Mouse (Mus musculus) right cerebral cortex, postnatal 10 days (tissue): ENCODE data around the gene Hist2h3b.
"Not testable (repeated sequence)": the region's sequence is repeated elsewhere in the genome, so short reads cannot be mapped to it uniquely, and the experiment has no call there.

Experiments used
- DNase-seq, 2 experiments: peaks; one replicate each; pipeline ENCODE4 v3.0.0; 2021; ENCODE audit warnings: low spot score in 2 of 2

The Hist2h3b gene

DNA sequence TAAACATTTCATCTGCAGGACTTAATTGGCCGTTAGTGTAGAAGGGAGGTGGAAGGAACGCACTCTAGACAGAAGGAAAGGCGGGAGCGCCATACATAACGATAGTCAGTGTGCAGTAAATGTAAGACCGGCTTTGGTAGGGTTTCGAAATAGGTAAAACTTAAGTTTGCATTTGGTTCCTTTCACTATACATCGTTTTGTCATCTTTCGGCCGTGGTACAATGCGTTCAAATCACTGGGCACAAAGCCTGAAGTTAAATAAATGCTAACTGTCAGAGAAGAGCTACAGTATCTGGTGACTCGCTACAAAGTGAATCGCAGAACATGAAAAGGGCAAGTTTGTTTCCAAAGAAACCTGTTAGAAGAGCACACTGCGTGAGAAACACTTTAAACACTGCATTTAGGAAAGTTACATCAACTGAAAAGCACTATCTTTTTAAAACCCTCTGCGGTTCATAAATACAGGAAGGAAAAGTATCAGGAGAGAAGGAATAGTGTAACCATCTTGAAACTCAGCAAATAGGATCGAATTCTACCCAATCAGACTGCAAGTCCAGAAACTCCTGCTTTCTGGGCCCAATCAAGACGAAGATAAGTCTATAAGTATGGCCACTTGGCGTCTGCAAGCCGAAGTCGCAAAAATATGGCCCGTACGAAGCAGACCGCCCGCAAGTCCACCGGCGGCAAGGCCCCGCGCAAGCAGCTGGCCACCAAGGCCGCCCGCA, at the start of gene Hist2h3b:
Hist2h3b (plus strand) TSS at position 604 of the 725 bp plus-strand sequence.
- DNase-seq, result peak; percentile 85 to 91

DNA sequence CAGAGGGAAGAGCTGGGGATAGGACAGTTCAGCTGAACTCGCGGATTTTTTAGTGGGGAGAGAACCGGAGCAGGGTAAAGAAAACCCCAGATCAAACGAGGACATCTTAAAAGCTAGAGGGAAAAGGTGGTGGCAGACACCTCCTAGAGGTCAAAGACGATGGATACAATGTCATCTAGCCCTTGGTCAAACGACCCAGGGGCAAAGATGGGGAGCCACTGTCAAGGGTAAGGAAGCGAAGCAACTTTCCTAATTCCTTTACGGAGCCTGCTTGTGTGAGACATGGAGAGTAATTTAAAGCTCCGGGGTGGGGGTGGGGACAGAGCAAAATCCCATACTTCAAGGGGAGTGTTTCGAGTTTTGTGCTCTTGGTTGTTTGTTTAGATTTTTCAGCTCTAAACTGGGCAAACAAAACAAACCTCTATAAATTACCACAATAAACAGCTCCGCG, 49.2 kb upstream of the Hist2h3b start:
- DNase-seq, result no peak

DNA sequence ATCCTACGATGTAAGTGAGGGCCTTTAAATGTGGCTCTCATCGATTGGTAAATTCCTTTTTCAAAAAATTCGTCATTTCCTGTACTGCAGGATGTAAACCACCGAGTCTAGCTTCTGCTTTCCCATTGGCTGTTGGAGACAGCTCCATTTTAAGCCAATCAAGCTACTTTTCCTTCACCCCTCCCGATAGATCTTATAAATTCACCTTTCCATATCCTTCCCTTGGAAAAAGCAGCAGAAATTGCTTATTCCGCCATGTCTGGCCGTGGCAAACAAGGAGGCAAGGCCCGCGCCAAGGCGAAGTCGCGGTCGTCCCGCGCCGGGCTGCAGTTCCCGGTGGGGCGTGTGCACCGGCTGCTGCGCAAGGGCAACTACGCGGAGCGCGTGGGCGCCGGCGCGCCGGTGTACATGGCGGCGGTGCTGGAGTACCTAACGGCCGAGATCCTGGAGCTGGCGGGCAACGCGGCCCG, 48.8 kb upstream of the Hist2h3b start, which contains the start of the genes Bola1 and Hist2h2ab:
Bola1 (minus strand) TSS at position 49 of the 470 bp plus-strand sequence.
Hist2h2ab (plus strand) TSS at position 205 of the 470 bp plus-strand sequence.
- peak; percentile 72 to 90 for DNase-seq

DNA sequence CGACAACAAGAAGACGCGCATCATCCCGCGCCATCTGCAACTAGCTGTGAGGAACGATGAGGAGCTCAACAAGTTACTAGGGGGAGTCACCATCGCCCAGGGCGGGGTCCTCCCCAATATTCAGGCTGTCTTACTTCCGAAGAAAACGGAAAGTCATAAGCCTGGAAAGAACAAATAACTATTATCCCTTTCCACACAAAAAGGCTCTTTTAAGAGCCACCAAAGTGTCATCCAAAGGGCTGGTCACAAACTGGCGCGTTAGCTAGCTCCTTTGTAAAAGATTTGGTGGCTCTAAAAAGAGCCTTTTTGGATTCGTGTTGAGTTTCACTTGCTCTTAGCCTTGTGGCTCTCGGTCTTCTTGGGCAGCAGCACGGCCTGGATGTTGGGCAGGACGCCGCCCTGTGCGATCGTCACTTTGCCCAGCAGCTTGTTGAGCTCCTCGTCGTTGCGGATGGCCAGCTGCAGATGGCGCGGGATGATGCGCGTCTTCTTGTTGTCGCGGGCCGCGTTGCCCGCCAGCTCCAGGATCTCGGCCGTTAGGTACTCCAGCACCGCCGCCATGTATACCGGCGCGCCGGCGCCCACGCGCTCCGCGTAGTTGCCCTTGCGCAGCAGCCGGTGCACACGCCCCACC, 48.2 kb upstream of the Hist2h3b start:
- DNase-seq, result not testable (repeated sequence)

DNA sequence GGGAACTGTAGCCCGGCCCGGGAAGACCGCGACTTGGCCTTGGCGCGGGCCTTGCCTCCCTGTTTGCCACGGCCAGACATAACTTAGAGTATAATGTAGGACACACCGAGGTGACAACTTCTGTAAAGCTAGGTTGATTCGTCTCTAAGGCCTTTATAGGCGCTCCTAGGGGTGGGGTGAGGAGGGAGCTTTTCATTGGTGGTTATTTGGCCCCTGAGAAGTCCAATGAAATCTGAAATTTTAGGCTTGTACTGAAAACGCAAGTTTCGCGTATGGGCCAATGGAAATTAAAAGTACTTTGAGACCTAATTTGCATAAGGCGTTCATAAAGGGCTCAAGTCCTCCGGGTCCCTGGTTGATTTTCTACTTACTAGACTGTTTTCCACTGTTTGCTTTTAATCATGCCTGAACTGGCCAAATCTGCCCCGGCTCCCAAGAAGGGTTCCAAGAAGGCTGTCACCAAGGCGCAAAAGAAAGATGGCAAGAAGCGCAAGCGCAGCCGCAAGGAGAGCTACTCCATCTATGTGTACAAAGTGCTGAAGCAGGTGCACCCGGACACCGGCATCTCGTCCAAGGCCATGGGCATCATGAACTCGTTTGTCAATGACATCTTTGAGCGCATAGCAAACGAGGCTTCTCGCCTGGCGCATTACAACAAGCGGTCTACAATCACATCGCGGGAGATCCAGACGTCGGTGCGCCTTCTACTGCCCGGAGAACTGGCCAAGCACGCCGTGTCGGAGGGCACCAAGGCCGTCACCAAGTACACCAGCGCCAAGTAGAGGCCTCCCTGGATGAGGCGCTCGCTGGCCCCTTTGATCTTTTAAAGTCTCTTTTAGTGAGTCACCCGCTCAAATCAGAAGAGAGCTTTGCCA, 47.5 kb upstream of the Hist2h3b start, which contains the start of the genes Hist2h2ac and Hist2h2be:
Hist2h2ac (minus strand) TSS at position 116 of the 875 bp plus-strand sequence.
Hist2h2be (plus strand) TSS at position 355 of the 875 bp plus-strand sequence.
- DNase-seq, result peak; percentile 85 to 92

DNA sequence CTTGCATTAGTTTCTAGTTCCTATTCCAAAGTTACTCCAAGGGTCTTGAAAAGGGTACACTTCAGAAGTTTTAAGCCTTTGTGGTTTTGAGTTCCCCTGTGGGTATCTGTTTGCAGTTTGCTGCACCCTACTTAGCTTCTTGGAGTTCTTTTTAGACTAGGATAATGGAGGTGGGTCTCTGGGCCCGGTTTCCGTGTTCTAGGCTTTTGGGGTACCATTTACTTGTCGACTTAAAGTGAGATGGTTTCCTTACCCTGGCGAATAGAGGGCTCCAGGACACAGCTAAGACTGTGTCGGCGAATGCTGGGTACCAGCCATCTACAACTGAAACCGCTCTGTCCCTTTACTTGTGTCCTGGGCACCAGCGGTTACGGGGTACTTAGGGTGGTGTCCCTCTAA, 46.8 kb upstream of the Hist2h3b start:
- no peak for DNase-seq

DNA sequence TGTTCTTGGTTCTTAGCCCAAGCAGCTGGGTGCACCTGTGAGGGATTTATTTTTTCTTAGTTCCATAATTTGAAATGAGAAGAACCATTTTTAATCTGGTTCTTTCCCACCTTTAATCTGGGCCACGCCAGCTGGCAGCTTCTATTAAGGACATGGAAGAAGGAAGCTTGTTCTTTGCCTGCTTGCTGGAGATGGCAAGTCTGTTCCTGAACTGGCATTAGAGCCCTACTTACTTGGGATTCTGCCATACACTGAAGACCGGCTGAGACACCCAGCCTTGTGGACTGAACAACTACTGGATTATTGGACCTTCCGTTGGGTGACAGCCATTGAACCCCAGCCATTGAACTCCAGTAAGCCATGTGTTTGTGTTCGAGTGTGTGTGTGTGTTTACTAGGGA, 45.7 kb upstream of the Hist2h3b start:
- DNase-seq, result peak; percentile 46 to 60

DNA sequence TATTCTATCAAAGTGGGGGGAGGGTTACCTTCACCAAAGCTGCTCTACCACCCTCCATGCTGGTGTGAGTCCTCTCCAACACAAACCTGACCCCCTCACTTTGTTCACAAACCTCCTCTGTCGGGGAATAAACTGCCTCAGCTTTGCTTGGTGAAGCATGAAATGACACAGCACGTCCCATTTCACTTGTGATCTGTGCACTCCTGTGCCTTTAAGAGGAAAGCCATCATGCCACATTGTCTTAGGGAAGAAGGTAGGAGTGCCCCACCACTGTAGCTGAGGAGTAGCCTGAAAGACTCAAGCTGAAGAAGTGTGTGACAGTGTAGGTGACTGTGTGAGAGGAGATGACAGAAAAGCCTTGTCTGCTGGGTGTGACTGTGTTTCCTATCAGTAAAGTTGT, 43.0 kb upstream of the Hist2h3b start:
- DNase-seq, result no peak

DNA sequence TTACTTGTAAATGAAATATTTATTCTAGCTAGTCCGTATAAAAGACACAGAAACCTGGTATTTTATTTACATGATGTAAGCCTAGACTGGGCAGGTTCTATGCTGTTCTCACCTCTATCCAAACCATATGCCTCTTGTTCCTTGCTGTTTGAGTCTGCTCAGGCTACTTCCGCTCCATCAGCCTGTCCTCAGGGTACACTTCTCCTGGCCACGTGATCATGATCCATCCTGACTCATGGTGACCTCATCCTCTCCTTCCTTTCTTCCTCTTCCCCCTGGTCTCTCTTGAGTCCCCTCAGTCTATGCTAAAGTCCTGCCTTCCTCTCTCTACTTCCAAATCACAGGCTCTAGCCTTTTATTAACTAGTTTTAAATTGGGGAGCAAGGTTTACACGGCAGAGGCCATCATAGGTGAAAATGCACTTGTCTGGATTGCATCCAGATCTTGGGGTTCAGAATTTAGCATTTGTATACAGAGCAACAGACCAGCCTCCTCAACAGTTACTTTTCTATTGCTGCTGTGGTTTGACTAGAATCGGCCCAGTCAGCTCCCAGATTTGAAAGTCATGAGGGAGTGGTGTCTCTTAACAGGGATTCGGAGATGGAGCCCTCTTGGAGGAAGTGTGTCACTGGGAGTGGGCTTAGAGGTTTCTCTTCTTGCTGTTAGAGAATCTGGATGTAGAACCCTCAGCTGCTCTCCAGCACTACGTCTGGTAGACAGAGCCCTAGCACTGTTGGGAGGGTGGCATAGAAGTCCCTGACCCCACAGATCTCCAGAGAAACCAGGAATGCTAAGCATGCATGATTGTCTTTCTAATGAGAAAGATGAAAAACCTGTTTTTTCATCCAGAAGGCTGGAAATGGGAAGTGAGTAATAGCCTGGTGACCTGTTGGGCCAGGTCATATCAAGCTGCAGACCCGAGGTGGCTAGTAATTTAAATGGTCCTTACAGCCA, 41.5 kb upstream of the Hist2h3b start:
- no peak for DNase-seq

DNA sequence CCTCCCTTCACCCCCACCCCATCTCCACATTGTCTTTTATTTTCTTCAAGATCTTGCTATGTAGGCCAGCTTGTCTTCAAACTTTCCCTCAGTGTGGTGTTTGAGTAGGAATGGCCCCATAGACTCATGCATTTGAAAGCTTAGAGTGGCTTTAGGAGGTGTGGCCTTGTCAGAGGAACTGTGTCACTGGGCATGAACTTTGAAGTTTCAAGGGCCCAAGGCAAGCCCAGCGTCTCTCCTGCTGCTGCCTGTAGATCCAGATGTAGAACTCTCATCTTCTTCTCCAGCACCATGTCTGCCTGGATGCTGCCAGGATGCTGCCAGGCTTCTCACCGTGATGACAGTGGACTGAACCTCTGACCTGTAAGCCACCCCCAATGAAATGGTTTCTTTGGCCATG, 39.6 kb upstream of the Hist2h3b start:
- DNase-seq, result no peak

DNA sequence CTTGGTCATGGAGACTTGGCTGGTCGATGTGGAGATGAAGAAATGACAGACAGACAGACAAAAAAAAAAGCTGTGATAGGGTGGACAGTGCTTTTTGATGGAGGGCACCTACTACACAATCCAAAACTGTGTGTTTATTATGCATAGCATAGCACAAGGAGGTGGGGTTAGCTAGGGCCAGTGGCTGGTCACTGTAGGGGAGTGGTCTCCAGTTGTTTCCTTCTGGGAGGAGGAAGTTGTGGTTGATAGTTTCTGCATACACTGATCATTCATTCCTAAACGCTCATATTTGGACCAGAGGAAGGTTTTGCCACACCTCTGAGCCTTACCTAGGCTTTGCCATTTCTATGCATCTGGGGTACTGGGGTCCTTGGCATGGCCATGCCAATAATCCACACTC, 38.0 kb upstream of the Hist2h3b start:
- no peak for DNase-seq

DNA sequence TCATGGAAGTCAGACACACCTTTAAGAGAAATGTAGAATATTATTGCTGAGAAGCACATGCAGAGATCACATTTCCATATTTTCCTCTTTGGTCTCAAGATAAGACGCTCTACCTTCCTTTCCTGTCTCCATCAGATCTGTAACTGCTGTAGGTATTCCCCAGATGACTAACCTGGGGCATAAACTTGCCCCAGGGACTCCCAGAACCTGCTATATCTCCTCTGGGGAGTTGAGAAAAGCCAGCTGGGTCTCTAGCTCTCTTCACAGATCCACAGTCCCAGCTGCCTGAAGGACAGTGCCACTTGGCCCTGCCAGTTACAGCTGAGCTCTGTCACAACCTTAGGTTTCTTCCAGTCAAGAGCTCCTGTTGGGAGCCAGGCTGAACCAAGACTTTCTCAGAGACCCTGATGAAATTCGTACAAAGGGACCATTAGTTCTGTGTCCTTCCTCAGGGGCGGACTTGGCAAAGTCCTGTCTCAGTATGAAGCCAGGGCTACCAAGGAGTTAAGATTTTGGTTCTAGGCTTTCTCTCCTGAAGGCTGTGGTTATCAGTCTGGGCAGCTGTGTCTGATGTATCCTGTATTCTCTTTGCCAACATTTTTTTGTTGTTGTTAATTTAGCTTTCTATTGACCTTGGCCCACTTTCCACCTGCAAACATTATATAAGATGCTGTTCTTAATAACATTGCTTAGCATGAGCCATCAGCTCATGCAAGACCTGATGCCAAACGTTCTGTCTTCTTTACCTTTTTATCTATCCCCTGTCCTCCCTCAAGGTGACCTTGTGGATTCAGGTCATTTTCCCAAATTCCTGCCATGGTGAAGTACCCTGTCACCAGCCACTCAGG, 37.3 kb upstream of the Hist2h3b start:
- DNase-seq, result no peak

DNA sequence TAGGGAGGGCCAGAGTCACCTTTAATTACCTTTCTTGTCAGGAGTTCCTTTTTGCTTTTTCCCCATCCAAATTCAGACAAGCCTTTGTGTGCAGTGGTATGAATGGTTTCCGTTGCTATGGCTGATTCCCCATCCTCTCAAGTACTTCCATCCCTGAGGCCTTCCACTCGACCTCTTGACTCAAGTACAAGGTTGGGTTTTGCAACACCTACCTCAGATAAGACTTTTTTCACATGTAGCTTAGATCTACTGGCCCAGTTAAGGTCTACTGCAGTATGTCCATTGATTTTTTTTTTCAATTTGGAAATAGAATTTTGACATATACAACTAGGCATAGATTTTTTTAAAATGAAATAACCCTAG, 36.7 kb upstream of the Hist2h3b start:
- DNase-seq, result no peak

DNA sequence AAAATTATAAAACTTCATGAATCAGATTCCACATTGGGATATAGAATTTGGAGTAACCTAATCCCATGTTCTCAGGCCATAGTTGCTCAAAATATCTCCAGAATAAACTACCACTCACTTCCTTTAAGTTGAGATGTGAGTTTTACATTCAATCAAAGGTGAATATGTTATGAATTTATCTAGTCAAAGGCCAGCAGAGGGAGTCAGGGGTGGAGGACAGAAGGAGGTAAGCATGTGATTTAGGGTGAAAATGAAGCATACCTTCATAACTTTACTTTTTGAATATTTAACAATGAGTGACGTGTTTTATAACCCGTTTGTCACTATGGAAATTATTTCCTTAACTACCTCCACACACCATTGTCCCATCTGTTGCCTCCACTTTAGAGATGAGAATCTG, 33.5 kb upstream of the Hist2h3b start:
- DNase-seq, result no peak

DNA sequence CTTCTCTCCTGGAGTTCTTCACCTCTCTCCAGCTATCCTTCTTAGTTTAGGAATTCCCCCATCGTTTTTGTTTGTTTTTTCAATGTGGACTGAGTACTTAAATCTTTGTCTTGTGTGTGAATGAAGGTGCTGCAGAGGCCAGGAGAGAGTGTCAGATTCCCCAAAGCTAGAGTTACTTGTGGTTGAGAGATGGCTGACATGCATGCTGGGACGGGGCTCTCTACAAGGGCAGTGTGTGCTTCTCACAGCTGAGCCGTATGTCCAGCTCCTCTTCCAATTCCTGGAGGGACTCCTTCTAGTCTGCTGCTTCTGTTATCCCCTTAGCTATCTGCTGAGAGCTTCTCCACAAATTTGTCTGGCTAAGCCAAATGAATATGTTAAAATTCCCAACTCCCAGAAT, 32.6 kb upstream of the Hist2h3b start:
- DNase-seq, result no peak

DNA sequence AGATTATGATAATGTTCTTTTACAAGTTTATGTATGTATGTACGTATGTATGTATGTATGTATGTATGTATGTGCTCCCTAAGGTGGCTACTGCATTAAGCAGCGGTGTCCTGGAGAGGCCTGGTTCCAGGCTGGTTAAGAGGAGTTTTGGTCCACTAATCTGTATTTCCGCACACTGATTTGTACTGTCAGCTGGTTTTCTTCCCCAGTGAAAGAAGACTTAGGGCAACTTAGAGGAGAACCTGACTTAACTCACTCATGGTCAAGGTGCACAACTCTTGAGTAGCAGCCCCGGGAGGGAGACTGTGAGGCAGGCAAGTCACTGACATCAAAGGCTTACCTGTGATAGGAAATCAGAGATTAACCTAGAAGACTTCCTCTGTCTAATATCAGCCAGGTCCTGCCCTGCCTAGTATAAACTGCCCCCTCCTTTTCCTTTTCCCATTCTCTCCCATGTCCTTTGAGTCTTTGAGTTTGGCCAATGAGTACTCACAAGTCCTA, 31.6 kb upstream of the Hist2h3b start:
- DNase-seq, result no peak

DNA sequence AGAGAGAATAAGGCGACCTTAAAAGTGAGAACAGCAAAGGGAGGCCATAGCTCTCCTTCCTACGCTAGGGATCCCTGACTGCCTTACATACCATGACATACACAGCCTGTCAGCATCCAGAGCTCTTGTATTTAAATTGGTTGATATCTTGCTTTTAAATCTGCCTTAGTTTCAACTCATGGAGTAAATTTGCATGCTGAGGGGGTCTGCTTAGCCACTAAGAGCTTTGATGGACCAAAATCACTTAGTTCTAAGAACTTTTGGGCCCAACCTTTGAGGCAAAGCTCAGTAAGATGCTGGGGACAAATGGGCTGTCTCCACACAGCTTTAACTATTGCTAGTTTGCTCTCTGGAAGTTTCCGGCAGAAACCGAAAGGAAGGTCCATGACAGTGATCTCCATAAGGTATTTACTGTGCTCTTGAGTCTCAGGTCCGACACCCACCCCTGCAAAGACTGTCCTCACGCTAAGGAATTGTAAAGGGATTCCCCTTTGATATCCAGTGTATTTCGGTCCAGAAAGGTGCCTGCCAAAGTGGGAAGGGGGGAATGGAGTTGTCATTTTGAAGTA, 31.0 kb upstream of the Hist2h3b start:
- no peak for DNase-seq

DNA sequence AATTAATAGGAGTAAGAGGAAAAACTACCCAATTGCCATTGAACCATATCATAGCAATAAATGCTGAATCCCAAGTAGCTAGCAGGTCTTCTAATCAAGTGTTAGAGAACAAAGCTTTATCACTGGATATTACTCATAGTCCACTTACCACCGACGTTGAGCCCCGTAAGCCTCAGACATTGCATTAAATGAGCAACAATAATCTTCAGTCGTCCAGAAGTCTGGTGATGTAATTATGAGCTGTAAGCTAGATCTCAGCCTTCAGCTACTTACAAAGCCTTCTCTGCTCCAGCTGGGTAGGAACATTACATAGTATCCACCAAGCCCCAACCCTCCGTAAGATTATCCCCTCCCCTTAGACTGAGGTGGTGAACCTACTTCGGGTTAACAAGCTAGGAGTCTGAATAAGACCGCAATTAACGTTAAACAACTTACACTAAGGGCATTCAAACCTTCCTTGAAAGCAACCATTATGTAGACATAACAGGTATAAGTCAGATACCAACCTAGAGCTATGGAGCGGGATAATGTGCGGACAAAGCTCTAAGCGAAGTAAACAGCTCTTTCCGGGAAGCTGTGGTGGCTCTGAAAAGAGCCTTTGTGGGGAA, 30.4 kb upstream of the Hist2h3b start:
- no peak for DNase-seq
